Mouse (Mus musculus): ENCODE results near the gene Garnl3.
A peak's percentile ranks its signal among the peaks of the same experiment; 100 is the strongest.
"Not testable (repeated sequence)": the region's sequence is repeated elsewhere in the genome, so short reads cannot be mapped to it uniquely, and the experiment has no call there.

Gene Garnl3

GRCm38 (mm10) chr2:33154751-33155372 is 23.4 kb upstream of the Garnl3 start:
- peak; percentile 85 for DNase-seq

- no peak for DNase-seq
Measured at GRCm38 (mm10) chr2:33146994-33147393, 15.5 kb upstream of the Garnl3 start.

GRCm38 (mm10) chr2:33143292-33143691 is 11.8 kb upstream of the Garnl3 start:
- no peak for DNase-seq

DNA sequence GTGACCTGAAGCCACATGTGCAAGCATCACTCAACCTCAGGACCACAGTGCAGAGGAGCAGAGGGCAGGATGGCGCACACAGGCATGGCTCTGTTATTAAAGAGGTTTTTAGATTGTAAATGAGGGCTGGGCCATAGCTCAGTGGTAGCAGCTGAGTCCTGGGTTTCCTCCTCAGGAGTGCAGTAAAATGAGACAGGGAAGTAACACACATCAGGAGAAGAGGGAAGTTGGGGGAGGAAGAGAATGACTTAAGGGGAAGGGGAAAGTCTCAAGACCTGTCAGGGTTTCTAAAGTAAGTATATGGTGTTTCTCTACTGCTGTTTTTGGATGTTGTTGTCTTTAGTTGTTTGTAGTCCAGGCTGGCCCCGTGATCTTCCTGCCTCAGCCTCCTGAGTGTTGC is 7.0 kb upstream of the Garnl3 start:
- DNase-seq = no peak

GRCm38 (mm10) chr2:33137731-33138130 is 6.3 kb upstream of the Garnl3 start:
- DNase-seq = no peak

DNA sequence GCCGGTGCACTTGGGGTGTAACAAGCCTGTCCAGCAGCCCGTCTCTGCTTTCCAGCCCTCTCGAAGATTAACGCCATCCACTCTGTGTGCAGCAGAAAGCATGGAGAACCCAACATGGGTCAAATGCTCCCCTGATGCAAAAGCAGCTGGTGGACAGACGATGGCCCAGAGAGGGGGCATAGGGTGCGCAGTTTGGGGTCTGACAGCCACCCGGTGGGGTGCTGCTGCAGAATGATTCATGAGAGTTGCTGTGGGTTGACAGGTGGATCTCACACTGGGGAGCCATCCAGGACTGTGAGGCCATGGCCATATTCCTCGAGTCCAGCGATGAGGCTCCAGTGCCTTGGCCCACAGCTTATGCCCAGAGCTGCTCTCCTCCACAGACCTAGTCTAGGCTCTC is 5.8 kb upstream of the Garnl3 start:
- no peak for DNase-seq

GRCm38 (mm10) chr2:33136366-33136765 is 4.9 kb upstream of the Garnl3 start:
- no peak for DNase-seq

GRCm38 (mm10) chr2:33134766-33135490 is 3.5 kb upstream of the Garnl3 start:
- no peak for DNase-seq

DNA sequence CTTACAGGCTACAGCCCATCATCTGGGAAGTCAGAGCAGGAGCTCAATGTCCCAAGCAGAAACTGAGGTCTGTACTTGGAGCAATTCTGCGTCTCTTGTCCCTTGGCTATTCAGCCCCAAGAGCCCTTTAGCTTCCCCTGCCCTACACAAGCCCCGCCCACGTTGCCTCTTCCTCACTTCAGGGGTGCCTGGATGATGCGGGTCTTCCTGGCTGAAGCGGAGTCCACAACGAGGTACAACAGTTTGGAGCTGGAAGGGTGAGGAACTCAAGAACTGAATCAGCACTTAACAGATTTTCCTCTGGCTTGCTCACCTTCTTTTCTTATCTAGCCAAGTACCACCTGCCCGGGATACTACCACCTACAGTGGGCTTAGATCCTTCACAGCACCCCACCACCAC is 852 bp upstream of the Garnl3 start:
- DNase-seq = no peak

DNA sequence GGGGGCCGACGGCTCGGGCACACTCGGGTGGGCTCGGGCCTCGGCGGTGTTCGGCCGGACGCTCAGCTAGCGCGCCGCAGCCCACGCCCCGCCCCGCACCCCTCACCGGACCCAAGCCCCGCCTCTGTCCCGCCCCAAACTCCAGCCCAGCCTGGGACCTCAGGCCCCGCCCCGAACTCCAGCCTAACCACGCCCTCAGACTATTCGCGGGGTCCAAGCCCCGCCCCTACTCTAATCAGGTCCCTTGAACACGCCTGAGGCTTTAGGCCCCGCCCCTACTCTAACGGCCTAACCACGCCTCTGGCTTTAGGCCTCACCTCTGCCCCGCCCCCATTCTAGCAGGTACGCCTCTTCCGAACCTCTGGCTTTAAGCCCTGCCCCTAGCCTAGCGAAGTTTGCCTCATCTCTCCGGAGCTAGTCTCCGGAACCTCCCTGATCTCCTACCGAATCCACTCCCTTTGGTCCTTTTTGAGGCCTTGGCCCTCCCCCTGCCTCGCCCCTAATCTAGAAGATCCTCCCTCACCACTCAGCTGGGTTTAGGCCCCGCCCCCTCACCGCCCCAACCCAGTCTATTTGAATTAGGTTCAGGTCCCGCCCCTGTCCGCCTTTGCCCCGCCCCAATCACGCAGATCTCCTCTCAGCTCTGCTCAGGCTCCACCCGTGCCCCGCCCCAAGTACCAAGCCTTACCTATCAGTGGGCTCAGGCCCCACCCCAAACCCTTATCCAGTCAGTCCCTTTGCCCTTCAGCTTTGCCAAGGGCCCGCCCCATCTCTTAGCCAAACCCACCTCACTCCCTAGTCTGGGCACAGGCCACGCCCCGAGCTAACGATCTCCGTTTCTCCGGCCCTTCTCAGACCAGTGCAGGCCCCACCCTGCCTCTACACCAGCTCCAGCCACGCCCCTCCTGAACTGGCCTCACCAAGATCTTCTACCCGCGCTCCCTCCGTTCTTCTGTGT is 649 bp downstream of the Garnl3 start:
- DNase-seq = peak; percentile 99

DNA sequence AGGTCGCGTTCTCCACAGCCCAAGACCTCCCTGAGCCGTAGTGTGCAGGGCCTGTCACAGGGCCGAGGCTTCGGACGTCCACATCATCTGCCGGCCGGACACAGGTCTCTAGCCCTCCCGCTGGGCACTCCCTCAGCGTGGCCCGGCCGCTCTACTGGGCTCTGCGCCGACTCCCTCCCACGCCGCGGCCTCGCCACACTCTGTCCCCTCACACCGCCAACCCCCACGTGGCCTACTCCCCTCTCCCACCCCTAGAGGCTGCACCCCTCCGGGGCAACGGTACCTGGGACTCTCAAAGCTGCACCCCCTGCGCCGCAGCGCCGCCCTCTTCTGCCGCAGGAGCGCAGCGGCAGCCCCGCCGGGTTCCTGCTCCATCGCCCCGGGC is 1.3 kb downstream of the Garnl3 start:
- DNase-seq = no peak

DNA sequence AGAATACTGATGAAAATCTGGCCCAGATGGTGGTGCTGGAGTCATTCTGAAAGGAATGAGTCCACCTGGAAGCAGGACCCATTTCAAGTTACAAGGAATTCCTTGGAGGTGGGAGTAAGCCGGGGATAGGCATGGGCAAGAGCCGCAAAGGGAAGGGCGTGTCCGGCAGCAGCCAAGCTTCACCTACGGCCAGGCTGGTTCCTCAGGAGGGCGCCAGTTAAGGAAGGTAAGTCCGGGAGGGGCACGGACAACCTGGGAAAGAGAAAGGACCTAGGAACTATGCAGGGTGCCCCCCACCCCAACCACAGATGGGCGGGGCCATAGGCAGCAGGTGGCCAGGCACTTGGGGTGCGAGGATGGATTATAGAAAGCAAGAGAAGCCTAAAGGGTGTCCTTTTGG is 1.8 kb downstream of the Garnl3 start:
- no peak for DNase-seq

- DNase-seq = no peak
Measured at GRCm38 (mm10) chr2:33129005-33129404, 2.4 kb downstream of the Garnl3 start.

DNA sequence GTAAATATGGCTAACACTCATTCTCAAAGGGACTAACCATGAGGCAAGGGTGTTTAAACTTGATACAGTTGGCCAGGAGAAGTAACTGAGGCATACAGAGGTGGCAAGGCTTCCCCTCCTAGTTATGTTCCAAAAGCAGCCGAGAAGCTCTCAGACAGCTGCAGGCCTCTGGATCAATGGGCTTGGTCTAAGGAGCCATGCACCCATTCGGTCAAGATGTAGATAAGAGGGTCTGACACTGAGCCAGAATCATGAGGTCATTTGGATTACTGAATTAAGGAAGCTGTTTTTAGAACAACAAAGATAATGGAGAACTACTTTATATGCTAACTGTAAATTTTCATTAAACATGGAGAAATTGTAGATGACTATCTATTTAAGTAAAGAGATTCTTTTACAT is 4.2 kb downstream of the Garnl3 start:
- DNase-seq = no peak

DNA sequence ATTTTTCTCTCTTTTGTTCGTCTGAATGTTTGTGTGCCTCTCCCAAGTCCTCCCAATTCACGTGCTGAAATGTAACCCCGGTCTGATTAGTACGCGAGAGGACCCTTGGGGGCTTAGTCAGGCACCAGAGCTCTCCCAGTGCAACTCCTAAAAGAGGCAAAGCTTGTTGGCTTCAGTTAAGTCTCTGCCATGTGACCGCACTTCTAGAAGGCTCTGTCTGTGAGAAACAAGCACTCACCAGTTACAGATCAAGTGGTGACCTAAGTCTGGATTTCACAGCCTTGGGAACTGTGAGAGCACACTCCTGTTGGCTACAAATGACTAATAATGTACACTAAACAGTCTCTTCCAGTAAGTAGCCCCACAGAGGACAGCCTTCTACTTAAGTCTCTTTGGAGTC is 8.6 kb downstream of the Garnl3 start:
- DNase-seq = no peak

GRCm38 (mm10) chr2:33100536-33100935 is 30.9 kb downstream of the Garnl3 start:
- DNase-seq = no peak

DNA sequence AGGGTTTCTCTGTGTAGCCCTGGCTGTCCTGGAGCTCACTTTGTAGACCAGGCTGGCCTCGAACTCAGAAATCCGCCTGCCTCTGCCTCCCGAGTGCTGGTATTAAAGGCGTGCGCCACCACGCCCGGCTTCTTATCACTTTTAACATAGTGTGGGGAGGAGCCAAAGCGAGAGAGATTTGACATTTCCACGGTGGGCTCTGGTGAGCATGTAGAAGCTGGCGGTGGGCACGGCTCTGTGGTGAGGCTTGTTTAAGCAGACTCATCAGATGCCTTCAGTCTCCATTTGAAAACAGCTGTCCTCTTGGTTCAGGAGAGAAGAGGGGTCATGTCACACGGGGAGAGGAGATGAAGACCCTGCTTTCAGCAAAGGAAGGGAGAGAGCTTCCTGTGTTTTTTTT is 34.1 kb downstream of the Garnl3 start:
- not testable (repeated sequence) for DNase-seq

- DNase-seq = no peak
Measured at GRCm38 (mm10) chr2:33095221-33095671, 36.2 kb downstream of the Garnl3 start.

- no peak for DNase-seq
Measured at GRCm38 (mm10) chr2:33090620-33091520, 40.6 kb downstream of the Garnl3 start.

DNA sequence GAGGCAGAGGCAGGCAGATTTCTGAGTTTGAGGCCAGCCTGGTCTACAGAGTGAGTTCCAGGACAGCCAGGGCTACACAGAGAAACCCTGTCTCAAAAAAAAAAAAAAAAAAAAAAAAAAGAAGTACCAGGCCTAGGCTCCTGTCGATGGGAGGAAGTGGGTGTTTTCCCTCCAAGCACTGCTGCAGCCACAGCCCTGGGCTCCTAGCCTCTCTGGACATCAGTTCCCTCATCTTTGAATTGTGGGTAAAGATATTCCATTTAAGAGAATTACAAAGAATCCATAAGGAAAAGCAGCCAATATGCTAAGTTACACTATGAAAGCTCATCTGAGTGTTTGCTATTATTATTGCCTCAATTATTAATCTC is 41.4 kb downstream of the Garnl3 start:
- DNase-seq = not testable (repeated sequence)

DNA sequence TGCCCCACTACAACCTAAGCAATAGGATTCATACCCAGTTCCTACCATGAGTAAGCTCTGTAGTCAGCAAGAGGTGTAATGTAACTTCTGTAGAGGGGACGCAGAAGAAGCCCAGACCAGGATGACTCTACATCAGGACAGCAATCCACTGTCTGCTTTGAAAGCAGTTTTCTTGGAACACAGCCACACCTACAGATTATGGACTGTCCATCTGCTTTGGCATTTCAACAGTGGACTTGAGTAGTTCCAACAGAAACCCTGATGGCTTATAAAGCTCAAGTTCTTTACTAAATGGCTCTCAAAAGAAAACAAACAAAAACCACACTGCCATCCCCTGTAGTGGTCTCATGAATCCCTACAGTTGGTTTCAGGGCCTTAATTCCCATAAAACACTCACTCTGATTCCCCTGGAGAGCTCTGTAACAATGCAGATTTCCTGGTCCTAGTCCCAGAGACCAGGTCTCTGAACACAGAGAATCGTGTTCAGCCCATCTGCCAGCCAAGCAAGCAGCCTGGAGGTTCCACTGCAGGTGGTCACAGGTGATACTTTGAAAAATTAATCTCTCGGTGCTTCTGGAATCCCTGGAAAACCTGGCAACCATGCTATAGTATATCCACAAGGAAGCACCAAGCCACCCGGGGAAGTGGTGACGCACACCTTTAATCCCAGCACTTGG is 42.0 kb downstream of the Garnl3 start:
- no peak for DNase-seq

Measured in kidney, postnatal 14 days (tissue).